Mouse (Mus musculus): ENCODE data around the gene Yae1d1.
A peak's percentile ranks its signal among the peaks of the same experiment; 100 is the strongest.
"Not testable (repeated sequence)": the region's sequence is repeated elsewhere in the genome, so short reads cannot be mapped to it uniquely, and the experiment has no call there.

The Yae1d1 gene

DNA sequence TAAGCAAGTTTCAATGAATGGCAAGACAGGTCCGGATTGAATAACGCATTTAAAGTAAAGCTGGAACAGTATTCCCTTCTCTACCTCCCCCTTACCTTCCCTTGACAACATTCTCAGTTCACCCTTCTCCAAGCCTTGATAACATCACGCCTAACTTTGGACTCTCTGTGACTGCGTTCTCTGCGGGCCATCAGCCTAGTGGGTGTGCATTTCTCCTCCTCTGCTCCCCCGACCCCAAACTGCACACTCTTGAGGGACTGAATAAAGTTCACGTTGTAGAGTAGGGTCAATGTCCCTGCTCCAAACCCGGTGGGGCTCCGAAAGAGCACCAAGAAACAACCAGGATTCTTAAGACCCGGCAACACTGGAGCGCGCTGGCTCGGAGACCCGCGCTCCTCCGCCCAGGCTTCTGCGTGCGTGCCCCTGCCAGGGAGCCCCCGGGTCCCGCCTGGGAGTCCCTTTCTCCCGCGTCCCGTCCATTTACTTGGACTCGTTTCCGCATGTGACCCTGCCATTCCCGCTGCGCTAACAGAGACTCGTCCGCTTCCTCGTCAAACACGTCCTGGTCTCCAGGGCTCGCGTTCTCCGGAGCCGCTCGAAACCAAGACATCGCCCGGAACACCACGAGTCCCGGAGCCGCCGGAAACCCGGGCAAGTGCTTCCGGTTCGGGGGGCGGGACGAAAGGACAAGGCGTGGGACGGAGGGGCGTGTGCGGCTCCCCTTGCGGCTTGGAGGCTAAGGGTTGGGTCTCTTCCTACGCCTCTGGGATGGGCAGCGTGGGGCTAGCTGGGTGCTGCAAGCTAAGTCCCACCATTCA, at the start of gene Yae1d1:
Gene Yae1d1 (minus strand): TSS at position 653 of the 818 bp plus-strand sequence.
- peak; percentile 88 to 95 for DNase-seq (ENCODE audit: low spot score in 2 of 2)

DNA sequence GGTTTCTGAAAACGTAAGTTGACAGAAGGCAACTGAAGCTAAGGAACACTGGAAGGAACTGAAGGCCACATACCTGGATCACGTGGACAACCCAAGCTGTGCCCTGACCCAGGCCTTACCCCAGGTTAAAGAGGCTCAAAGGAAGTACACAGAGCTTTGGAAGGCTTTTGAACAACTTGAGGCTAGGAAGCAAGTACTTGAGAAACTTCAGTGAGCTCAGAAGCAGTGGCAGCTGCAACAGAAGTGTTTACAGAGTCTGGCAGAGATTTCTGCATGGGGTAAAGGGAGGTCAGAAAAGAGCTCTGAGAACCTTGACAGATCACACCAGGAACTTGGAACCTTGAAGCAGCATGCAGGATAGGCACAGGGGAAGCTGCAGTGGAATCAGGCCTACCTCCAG, 45.7 kb upstream of the Yae1d1 start:
- no peak for DNase-seq (ENCODE audit: low spot score in 2 of 2)

DNA sequence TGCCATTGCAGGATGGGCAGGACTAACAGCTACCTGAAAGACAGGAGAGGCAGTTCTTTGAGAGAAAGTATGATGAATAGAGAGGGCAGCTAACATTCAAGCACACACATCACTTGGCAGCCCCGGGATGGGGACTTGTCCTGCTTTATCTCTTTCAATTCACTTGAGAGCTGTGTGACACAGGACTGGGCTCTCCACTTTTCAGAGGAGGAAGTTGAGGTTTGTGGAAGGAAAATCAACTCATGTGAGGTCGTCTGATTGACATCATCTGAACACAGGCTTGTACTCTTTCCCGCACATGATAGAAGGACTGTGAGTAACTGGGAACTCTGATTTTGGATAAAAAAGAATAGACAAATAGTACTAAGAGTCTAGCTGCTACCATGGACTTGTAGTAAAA, 23.5 kb upstream of the Yae1d1 start:
- no peak for DNase-seq (ENCODE audit: low spot score in 2 of 2)

DNA sequence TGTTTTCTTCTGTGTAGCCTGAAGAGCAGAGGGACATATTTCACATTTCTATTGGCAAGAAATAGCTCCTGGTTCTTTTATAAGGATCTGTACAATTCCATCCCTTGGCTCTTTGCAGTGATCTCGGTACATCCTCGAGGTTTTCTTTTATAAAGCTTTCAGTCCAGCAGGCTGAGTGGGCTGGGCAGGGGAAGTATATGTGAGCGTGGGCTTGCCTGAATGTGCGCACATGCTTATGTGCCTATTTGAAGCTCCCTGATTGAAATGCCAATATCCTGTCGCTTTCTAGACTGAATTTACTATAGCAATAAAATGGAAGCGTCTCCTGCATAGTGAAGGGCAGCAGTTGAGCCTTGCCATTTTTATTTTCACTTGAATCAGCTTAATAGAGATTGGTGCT, 20.1 kb upstream of the Yae1d1 start:
- no peak for DNase-seq (ENCODE audit: low spot score in 2 of 2)

DNA sequence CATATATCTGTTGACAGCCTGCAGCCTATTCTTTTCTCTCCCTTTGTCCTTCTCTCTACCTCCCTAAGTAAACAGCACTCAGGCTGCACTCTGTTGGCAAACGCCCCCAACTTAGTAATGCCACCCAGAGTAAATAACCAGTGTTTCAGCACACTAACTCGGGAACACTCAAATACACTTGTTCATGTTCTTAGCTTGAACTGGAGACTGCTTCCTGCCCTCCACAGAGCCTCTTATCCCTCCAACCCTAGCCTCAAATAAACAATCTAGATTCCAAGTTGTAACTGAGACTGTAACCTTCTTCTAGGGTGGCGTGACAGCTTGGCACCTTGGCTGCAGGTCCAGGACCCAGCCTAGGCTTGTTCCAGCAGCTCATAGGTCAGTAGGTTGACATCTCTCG, 17.9 kb upstream of the Yae1d1 start:
- no peak for DNase-seq (ENCODE audit: low spot score in 2 of 2)

DNA sequence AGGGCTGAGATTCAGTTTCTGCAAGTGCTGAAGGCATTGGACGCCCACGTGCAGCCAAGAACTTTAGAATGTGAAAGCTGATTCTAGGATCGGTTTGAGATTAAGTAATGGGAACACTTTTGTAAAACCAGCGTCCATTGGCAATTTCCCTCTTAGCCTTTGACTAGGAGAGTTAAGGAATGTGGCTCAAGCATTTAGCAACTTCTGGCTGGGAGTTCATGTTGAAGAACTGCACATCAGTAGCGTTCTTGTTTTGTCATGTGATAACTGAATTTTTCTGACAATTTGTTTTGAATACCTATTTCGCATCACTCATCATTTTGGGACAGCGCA, 332 bp upstream of the Yae1d1 start:
- no peak for DNase-seq (ENCODE audit: low spot score in 2 of 2)

DNA sequence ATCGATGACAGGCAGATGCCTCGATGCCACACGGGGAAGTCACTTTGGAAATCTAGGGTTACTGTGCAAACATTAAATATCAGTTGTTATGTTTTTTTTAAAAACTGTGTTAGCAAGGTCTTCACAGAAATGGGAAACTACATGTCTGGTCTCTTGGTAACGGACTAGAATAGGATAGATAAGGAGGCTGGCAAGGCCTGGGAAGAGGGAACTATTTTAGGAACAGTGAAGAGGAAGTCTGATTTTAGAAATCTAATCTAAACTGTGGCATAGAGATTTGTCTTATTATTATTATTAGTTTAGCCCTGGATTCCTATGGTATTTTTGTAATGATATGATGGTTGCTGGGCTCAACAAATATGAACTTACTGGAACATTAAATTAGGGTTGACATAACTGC, 1.1 kb downstream of the Yae1d1 start:
- DNase-seq (ENCODE audit: low spot score in 2 of 2) = no peak

DNA sequence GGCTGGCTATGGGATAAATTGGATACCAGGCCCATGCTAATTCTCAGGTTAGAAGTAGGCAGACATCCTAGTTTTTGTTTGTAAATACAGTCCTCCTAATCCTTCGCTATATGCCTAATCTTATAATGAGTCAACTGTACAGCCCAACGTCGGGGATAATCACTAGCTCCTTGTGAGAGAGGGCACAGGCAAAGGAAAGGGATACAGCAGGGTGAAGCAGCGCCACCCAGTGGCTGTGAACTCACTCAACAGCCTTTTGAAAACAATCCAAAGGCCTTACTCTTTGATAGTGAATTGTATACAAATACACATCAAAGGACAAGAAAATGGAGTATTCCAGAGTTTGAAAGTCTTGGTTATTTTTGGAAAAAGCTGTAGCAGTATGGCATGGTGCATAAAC, 10.0 kb downstream of the Yae1d1 start:
- peak; percentile 21 to 61 for DNase-seq (ENCODE audit: low spot score in 2 of 2)

DNA sequence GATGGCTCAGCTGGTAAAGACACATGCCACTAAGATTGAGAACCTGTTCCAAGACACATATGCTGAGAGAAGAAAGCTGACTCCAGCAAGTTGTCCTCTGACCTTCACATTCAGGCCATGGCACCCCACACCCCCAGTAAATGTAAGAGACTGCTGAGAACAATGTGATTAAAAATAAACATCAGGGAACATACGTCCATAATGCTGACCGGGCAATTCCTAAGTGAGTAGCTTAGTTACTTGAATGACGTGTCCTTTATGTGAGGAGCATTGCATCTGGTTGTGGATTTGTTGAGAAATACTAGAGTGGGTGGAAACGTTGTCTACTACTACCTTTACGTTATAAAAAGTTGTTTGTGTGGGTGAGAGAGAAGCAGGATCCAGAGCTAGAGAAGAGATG, 10.5 kb downstream of the Yae1d1 start:
- no peak for DNase-seq (ENCODE audit: low spot score in 2 of 2)

DNA sequence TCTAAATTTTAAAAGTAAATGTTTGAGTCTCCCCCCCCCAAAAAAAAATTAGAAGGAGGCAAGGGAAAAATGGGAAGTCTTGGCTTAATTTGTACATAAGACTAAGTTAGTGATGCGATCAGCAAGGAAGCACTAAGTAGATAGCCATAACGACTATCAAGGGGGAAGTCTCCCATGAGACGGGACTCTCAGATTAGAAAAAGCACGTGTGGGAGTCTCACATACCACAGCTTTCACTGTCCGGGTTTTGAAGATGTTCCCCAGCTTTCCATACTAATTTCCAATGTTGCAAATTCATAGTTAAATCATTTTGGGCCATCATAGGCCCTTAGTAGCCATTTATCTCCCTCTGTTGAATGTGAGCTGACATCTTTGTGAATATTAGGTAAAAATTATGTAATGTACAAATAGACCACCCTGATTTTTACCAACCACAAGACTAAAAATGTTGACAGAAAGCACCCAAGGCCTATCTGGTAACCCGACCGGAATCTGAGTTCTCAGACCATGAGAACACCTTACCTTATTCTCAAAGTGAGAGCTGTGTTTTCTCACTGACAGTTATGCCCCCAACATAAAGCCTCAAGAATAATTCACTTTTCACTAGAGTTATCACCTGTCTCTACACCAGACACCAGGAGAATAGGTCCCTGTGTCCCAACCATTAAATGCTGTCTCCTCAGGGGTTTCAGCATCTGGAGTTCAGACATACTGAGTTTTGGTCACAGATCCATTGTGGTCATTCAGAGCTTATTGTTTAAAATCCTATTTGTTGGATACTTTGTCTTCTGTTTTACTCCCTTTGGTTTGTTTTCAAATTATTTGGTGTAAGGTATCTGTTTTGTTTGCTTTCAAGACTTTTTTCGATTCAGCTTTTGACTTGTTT, 16.1 kb downstream of the Yae1d1 start:
- DNase-seq (ENCODE audit: low spot score in 2 of 2) = no peak

DNA sequence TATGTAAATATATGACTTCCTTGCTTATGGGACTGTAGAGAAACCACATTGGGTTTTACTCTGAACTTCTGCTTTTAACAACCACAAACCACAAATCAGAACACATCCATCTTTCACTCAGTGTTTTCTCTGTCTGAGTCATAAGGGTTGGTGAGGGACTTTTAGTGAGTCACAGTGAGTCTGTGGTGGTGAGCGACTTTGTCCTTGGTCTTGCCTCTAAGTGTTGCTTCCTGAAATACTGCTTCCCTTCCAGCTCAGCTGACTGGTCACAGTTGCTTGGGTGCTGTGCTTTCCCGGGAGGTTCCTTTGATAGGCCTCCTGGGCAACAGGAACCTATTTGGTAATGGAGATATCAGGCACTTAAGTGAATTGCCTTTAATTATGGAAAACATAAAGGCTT, 17.3 kb downstream of the Yae1d1 start:
- DNase-seq (ENCODE audit: low spot score in 2 of 2) = no peak

DNA sequence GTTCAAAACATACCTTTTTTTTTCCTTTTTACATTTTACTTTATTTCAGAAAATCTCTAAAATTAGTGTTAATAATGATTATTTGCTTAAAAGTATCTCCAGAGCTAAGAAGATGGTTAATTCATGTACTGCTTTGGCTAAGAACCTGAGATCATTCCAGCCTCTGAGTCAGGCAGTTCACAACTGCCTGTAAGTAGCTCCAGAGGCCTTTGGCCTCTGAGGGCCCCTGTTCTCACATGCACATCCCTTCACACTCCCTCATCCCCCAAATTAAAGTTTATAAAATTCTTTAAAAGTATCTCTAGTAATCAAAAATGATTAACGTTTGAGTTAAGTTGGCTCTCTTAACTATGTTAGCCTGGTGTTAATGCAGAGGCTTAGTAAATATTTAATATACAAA, 17.7 kb downstream of the Yae1d1 start:
- no peak for DNase-seq (ENCODE audit: low spot score in 2 of 2)

DNA sequence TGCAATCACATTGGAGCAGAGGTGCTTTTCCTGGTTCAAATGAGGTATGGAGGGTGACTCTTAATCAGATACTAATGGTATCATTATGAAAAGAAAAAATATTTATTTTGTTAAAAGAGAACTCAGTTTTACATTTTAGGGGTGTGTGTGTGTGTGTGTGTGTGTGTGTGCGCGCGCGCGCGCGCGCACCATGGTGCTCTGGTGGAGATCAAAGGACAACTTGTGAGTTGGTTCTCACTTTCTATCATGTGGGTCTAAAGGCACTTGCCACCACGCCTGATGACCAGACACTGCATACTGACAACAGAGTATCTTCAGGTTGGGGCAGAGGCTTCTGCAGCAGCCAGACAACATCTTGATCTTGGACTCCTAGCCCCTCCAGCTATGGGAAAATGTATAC, 18.4 kb downstream of the Yae1d1 start:
- DNase-seq (ENCODE audit: low spot score in 2 of 2) = no peak

DNA sequence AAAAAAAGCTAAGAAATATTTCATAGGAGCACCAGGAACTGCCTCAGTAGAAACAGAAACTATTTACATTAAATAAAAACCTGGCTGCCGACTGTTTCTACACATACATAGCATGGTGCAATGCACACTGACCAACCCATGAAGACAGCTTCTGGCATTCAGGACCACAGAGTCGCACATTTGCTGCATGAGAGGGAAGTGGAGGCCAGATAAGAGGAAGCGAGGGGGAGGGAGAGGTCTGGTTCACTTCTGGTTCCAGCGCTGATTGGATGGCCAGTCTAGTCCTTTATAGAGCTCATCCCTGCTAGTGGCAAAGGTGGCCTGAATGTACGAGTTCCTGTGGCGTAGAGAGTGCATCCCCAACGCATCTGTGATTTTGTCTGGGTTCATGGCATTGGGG, 32.5 kb downstream of the Yae1d1 start:
- DNase-seq (ENCODE audit: low spot score in 2 of 2) = no peak

DNA sequence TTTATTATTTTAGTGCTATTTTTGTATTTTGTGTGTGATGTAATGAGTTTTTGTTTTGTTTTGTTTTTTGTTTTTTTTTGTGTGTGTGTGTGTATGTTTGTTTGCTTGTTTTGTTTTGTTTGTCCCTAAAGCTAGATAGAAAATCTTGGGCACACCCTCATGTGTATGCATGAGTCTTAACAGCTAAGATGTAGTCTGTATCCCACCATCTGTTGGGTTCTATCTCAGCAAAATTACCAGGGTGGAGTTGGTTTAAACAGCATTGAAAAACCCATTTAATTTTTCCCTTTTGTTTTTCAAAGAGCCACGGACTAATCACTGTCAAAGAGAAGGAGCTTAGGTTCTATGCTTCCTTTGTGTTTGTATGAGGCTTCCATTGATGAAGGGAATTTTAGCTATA, 38.9 kb downstream of the Yae1d1 start:
- DNase-seq (ENCODE audit: low spot score in 2 of 2) = no peak

DNA sequence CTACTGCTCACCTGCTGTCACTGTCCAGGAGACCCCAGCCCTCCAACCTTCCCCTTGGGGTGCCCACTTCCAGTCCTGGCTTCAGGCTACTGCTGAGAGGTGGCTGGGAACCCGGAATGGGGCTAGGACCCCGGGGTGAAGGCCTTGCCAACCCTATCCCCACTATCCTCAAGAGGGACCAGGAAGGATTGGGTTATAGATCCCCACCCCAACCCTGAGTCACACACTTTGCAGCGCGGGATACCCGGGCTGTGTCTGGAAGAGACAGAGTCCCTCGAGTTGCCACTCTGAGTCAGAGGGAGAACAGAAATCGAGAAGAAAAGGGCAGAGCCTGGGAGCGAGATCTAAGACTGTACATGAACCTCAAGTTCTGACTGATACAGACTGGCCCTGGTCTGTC, 42.6 kb downstream of the Yae1d1 start:
- not testable (repeated sequence) for DNase-seq (ENCODE audit: low spot score in 2 of 2)

DNA sequence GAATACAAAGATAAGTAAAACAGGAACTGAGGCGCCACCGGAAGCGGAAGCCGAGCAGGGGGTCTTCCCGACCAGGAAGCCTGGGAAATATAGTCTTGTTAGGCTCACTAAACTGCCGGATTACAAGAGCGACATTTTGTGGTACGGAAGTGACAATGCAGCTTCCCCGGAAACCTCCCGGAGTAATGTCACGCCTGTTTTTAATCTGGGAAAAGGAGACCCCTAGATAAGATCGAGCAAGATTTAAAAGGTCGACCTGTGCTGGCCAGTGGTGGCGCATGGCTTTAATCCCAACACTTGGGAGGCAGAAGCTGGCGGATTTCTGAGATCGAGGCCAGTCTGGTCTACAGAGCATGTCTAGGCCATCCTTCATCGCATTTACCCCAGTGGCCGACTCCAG, 43.6 kb downstream of the Yae1d1 start:
- no peak for DNase-seq (ENCODE audit: low spot score in 2 of 2)

DNA sequence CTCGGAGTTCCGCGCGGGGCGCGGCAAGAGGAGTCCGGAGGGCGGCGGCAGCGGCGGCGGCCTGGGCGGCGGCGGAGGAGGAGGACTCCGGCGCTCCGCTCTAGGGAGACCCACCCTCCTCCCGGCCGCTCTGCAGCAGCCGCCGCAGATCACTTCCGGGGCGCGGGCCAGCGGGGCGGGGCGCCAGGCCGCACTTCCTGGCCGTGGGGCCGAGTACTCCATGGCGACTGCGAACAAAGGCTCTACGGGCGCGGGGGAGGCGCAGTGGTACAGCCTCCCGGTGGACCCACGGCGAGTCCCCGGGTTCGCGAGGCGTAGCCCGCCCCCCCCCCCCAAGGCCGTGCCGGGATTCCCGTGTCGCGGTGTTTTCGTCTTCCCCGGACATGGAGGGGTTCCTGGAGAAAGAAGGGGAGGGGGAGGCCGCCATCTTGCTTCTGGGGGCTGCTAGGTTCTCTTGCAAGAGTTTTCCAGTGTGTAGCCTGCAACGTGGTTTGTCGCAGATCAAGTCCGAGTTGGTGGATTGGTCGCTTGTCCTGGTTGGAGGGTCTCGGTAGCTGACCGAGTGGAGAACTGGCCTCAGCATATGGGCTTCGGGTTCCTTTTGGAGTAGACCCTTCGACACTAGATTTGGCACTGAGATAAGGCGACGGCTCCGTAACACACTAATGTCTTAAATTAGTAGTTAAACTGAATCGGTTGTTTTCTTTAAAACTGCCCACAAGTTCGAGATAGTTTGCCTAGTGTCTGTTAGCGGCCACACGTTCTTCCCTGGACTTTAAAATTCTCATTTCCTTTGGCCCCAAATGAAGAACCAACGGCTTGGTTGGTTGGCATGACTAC, 48.9 kb downstream of the Yae1d1 start, which contains the start of gene Rala:
Gene Rala (minus strand): TSS at position 162 of the 840 bp plus-strand sequence.
- DNase-seq (ENCODE audit: low spot score in 2 of 2) = peak; percentile 88 to 94

DNA sequence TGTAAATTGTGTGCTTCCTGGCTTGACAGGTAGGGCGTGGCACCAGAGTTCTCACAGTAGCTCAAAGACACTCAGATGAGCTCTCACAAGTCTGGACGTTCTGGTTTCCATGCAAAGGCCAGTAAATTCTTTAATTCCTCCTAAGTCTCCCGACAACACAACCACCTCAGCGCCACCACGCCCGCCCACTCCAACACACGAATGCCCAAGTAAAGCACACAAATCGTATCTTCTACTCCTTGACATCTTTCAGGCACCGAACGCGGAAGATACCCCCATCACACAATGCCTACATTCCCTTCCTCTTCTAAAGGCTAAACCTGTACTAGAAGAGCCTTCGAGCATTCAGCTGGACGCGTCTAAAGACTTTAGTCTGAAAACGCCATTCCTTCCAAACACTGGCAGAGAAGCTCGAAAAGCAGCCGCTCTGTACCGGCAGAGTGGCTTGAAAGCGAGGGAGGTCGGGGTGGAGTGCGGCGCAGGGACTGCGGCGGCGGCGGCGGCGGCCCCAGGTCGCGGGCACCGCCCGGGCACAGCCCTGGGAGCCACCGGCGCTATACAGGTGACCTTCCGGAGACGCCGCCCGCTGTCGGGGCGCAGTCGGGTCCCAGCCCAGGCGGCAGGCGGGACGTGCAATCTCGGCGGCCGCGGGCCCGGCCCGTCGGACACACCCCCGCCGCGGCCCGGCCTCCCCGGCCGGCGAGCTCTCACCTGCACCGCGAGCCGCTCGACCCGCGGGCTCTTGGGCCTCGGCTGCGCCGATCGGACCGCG, 49.7 kb downstream of the Yae1d1 start:
- peak in 1 of 2 experiments; percentile 14 for DNase-seq (ENCODE audit: low spot score in 2 of 2)

DNA sequence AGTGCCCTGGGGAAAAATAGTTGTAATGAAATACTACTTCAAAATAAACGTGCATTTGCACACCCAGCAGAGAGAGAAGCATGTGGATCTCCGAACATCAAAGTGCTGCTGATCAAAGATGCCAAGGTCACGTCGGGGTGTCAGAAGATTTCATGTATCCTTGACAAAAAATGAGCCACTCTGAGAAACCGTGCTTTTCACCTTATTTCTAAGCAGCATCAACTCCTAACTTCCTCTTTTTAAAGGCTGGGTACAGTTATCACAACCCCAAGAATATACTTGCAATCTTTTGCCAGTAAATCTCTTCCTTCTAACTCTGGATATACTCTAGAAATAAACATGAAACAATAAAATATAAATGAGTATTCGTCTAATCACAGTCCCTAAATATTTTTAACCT, 50.8 kb downstream of the Yae1d1 start:
- no peak for DNase-seq (ENCODE audit: low spot score in 2 of 2)

All from spleen, postnatal 4 days (tissue).